7 mouse cellular contexts compared by ENCODE assay signal in the genomic region with DNA sequence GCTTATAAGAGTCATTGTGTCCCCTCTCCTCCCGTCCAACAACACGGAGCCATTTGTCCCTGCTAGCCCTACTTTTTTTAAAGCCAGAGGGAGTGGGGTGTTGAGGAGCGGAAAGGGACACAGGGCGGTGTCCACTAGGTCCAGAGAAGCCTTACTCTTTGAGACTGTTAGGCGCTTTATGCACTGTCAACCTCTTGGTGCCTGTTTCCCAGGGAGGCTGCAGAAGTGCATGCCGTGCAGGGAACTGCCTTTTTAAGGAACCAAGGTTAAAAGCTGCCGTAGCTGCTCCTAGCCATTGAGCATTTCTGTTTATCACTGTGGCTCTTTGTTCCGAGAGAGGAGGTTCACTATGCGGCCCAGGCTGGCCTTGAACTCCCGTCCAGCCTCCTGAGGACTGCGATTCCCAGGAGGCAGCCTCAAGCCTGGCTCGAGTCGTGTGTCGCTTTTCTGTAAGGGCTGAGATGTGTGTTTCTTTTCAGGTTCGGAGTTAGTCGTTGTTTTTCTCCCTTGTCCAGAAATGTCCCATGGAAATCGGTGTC. TPM values are rescaled to one million over a fixed set of nuclear protein-coding genes. Genes with fewer than 3 reads are reported as not detected.
DNase-seq lines count a peak whose midpoint lies in the region; ATAC-seq lines count a peak whose summit lies in the region.

No protein-coding gene starts in this region.

- H3K9ac ChIP-seq in neural tube, embryonic 11.5 days (ENCODE audit: low read length) = peak overlapping the region; percentile 98
- H3K9ac ChIP-seq in forebrain, embryonic 15.5 days (replicated peaks) = peak overlapping the region; percentile 100
- H3K9ac ChIP-seq in liver, embryonic 12.5 days = peak overlapping the region; percentile 13; the same call in 1 of the 2 replicates
- peak overlapping the region; percentile 90 for H3K9ac ChIP-seq in stomach, embryonic 16.5 days (ENCODE audit: low read length)

- no peak overlapping the region for H3K27ac ChIP-seq in neural tube, embryonic 11.5 days (ENCODE audit: low read depth, low read length)
- H3K27ac ChIP-seq in forebrain, embryonic 15.5 days (replicated peaks) = peak overlapping the region; percentile 90
- peak overlapping the region; percentile 31 for H3K27ac ChIP-seq in liver, embryonic 12.5 days
- H3K27ac ChIP-seq in stomach, embryonic 16.5 days (ENCODE audit: low read length) = peak overlapping the region; percentile 43; the same call in 1 of the 2 replicates

- no peak for ATAC-seq in neural tube, embryonic 11.5 days (ENCODE audit: insufficient read depth, low FRiP score, low TSS enrichment)
- no peak for ATAC-seq in forebrain, embryonic 15.5 days (replicated peaks)
- no peak for ATAC-seq in liver, embryonic 12.5 days
- ATAC-seq in stomach, embryonic 16.5 days (ENCODE audit: insufficient read depth, low FRiP score) = no peak
- no peak for ATAC-seq in frontal cortex, adult (ENCODE audit: low TSS enrichment)

- H3K4me3 ChIP-seq in neural tube, embryonic 11.5 days (ENCODE audit: low read depth, low read length) = peak overlapping the region; percentile 100
- H3K4me3 ChIP-seq in forebrain, embryonic 15.5 days = peak overlapping the region; percentile 99
- peak overlapping the region; percentile 89 for H3K4me3 ChIP-seq in liver, embryonic 12.5 days
- peak overlapping the region; percentile 95 for H3K4me3 ChIP-seq in stomach, embryonic 16.5 days (replicated peaks; ENCODE audit: low read length)

- no peaks in the 10 kb centered on the region for H3K27me3 ChIP-seq in neural tube, embryonic 11.5 days (ENCODE audit: control insufficient read depth, insufficient read depth, low read length)
- no peaks in the 10 kb centered on the region for H3K27me3 ChIP-seq in forebrain, embryonic 15.5 days
- peaks cover 13% of the 10 kb centered on the region; the same call in 1 of the 2 replicates for H3K27me3 ChIP-seq in liver, embryonic 12.5 days (replicated peaks)
- H3K27me3 ChIP-seq in stomach, embryonic 16.5 days (ENCODE audit: control insufficient read depth, insufficient read depth, low read length) = no peaks in the 10 kb centered on the region

- H3K36me3 ChIP-seq in neural tube, embryonic 11.5 days (ENCODE audit: control insufficient read depth, insufficient read depth, low read length) = peaks cover 5% of the 10 kb centered on the region; the same call in 1 of the 2 replicates
- peaks cover 14% of the 10 kb centered on the region for H3K36me3 ChIP-seq in forebrain, embryonic 15.5 days
- peaks cover 42% of the 10 kb centered on the region for H3K36me3 ChIP-seq in liver, embryonic 12.5 days
- 0 out of 2 replicates have a peak, but pooled peaks cover 3% of the 10 kb centered on the region for H3K36me3 ChIP-seq in stomach, embryonic 16.5 days (ENCODE audit: control insufficient read depth, insufficient read depth, low read length)

- no peaks in the 10 kb centered on the region for H3K9me3 ChIP-seq in neural tube, embryonic 11.5 days (ENCODE audit: control insufficient read depth, low read length)
- no peaks in the 10 kb centered on the region for H3K9me3 ChIP-seq in forebrain, embryonic 15.5 days
- no peaks in the 10 kb centered on the region for H3K9me3 ChIP-seq in liver, embryonic 12.5 days (replicated peaks)
- H3K9me3 ChIP-seq in stomach, embryonic 16.5 days (replicated peaks; ENCODE audit: control insufficient read depth, low read length) = no peaks in the 10 kb centered on the region

- DNase-seq in neural tube, embryonic 11.5 days (ENCODE audit: low spot score) = no peak
- no peak for DNase-seq in neural tube, embryonic 10.5 days (ENCODE audit: extremely low spot score, low spot score)
- no peak for DNase-seq in left cerebral cortex, postnatal 14 days (ENCODE audit: low spot score in 2 of 2)

- peak overlapping the region; percentile 55 for H3K4me2 ChIP-seq in neural tube, embryonic 11.5 days (ENCODE audit: low read depth)
- H3K4me2 ChIP-seq in forebrain, embryonic 15.5 days (replicated peaks) = peak overlapping the region; percentile 73
- H3K4me2 ChIP-seq in liver, embryonic 12.5 days = peak overlapping the region; percentile 98
- peak overlapping the region; percentile 62 for H3K4me2 ChIP-seq in stomach, embryonic 16.5 days (ENCODE audit: low read depth, low read length)

- 51% methylated on average over 17 of the region's 17 CpGs for WGBS in neural tube, embryonic 11.5 days
- 36% methylated on average over 17 of the region's 17 CpGs for WGBS in forebrain, embryonic 15.5 days
- WGBS in liver, embryonic 12.5 days (ENCODE audit: insufficient replicate concordance) = 69% methylated on average over 17 of the region's 17 CpGs
- WGBS in stomach, embryonic 16.5 days = 51% methylated on average over 17 of the region's 17 CpGs

- H3K4me1 ChIP-seq in neural tube, embryonic 11.5 days (ENCODE audit: control insufficient read depth, insufficient read depth, low read length) = peaks cover 7% of the 10 kb centered on the region
- H3K4me1 ChIP-seq in forebrain, embryonic 15.5 days = peaks cover 35% of the 10 kb centered on the region
- peaks cover 41% of the 10 kb centered on the region for H3K4me1 ChIP-seq in liver, embryonic 12.5 days
- H3K4me1 ChIP-seq in stomach, embryonic 16.5 days (ENCODE audit: control insufficient read depth, insufficient read depth, low read length) = peaks cover 23% of the 10 kb centered on the region

- intact Hi-C loops in left cerebral cortex, postnatal 14 days (cut with DNase I) = no loop called here

RNA-seq across cellular contexts. Expression of gene Fbxo21, which starts 1.7 kb away (rescaled TPM):
- 102 and 107 TPM in 2 replicates for polyA plus RNA-seq in neural tube, embryonic 11.5 days (2014; fragmentation: Nextera tagmentation; extraction: Ambion mirVana)
- polyA plus RNA-seq in forebrain, embryonic 15.5 days (2015; fragmentation: Nextera tagmentation; extraction: Ambion mirVana) = 183 and 193 TPM in 2 replicates
- polyA plus RNA-seq in liver, embryonic 12.5 days (2016; fragmentation: Nextera tagmentation; extraction: Ambion mirVana) = 28.1 and 28.3 TPM in 2 replicates
- 56.7 and 57.5 TPM in 2 replicates for polyA plus RNA-seq in stomach, embryonic 16.5 days (2015; fragmentation: Nextera tagmentation; extraction: Ambion mirVana)
- 100 to 1,000 TPM; 113 to 118 TPM for total RNA-seq in left cerebral cortex, postnatal 14 days (2021)

RNA-seq across cellular contexts. Expression of gene Tesc, which starts 49.3 kb away (rescaled TPM):
- 0.46 and 0.76 TPM in 2 replicates for polyA plus RNA-seq in neural tube, embryonic 11.5 days (2014; fragmentation: Nextera tagmentation; extraction: Ambion mirVana)
- 9.9 and 10.6 TPM in 2 replicates for polyA plus RNA-seq in forebrain, embryonic 15.5 days (2015; fragmentation: Nextera tagmentation; extraction: Ambion mirVana)
- 1.5 and 2.0 TPM in 2 replicates for polyA plus RNA-seq in liver, embryonic 12.5 days (2016; fragmentation: Nextera tagmentation; extraction: Ambion mirVana)
- 26.1 and 27.4 TPM in 2 replicates for polyA plus RNA-seq in stomach, embryonic 16.5 days (2015; fragmentation: Nextera tagmentation; extraction: Ambion mirVana)
- total RNA-seq in left cerebral cortex, postnatal 14 days (2021) = 10 to 100 TPM; 58.0 to 60.3 TPM

Comparison
In these comparisons a context has a peak if more than half of its experiments do, and no peak if none do; other contexts are left out.
1. H3K9ac ChIP-seq: peak in every context shown above with its lines; median percentile 100 in forebrain, embryonic 15.5 days; 98 in neural tube, embryonic 11.5 days; 90 in stomach, embryonic 16.5 days; 13 in liver, embryonic 12.5 days.